Mouse (Mus musculus): ENCODE measurements around the gene Mios. TPM values are rescaled to one million over a fixed set of nuclear protein-coding genes. Genes with fewer than 3 reads are reported as not detected.
A peak's percentile ranks its signal among the peaks of the same experiment; 100 is the strongest.

Mios gene
- total and polyA plus RNA-seq, 2 experiments, result 1.8 to 10.0 TPM

DNA sequence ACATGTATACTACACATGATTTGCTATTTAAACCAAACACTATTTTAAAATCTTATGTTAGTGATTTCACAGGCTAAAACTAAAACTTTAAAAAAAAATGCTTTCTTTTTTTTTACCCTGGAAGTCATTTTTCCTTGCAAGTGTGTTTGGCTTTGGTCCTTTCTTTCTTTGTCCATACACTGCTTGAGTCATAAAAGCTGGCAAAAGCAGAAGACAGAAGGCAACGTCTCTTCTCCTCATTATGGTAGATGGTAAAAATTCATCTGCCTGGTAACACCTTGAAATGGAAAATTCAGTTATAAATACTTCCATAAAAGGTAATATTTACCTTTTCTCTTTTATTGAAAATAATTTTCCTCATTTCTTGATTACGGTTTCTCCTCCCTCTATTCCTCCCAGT is 32.9 kb upstream of the Mios start:
- no peak for TF ChIP-seq POLR2A (IDR thresholded peaks at IDR 0.05; ENCODE audit: extremely low read depth, insufficient read depth, low read length)
- no peak for TF ChIP-seq CTCF (IDR thresholded peaks at IDR 0.05; ENCODE audit: low read depth, low read length)
- Histone ChIP-seq H3K27ac (replicated peaks; ENCODE audit: insufficient read depth, low read depth, low read length) (no peak overlapping the region), H3K4me1 (ENCODE audit: control insufficient read depth, insufficient read depth, low read length) (no peaks in the 10 kb centered on the region), H3K4me3 (ENCODE audit: insufficient read depth, low read depth, low read length) (no peak overlapping the region), H3K36me3 (ENCODE audit: control insufficient read depth, insufficient read depth, low read length) (no peaks in the 10 kb centered on the region), H3K79me2 (ENCODE audit: control insufficient read depth, insufficient read depth, low read length) (no peaks in the 10 kb centered on the region), H3K27me3 (ENCODE audit: control insufficient read depth, insufficient read depth, low read length) (no peaks in the 10 kb centered on the region), H3K9ac (ENCODE audit: low read depth, low read length) (no peak overlapping the region)
- whole genome bisulfite sequencing, result 93% methylated on average over 2 of the region's 2 CpGs
- no peak for DNase-seq (ENCODE audit: extremely low read depth, low read depth, low spot score)

DNA sequence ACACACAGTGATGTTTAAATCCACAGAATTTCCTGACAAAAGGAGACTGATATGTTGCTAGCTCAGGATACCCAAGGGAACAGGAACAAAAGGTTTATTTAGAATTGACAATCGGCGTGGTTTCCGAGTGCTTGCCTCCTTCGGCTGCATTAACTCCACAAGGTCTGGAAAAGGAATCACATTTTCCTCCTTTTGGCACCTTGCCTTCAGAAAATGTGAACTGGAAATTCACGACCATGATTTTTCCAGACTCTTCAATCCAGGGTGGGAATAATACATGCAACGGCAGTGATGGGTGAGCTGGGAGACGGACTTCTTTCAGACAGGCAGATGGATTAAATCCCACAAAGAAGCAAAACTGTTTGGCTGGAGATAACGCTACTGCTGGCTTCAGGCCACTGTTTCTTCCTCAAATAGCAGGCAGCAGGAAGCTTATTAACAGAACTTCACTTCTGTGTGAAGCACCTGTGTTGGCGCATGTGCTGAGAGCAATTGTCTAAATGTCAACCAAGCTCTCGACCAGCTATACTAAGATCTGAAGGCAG is 30.6 kb upstream of the Mios start:
- no peak overlapping the region for H3K27ac ChIP-seq (replicated peaks; ENCODE audit: insufficient read depth, low read depth, low read length)
- H3K4me3 ChIP-seq (ENCODE audit: insufficient read depth, low read depth, low read length), result no peak overlapping the region
- H3K79me2 ChIP-seq (ENCODE audit: control insufficient read depth, insufficient read depth, low read length), result no peaks in the 10 kb centered on the region
- WGBS, result 52% methylated on average over 10 of the region's 10 CpGs
- H3K36me3 ChIP-seq (ENCODE audit: control insufficient read depth, insufficient read depth, low read length), result no peaks in the 10 kb centered on the region
- no peak for DNase-seq (ENCODE audit: extremely low read depth, low read depth, low spot score)
- H3K9ac ChIP-seq (ENCODE audit: low read depth, low read length), result no peak overlapping the region
- no peaks in the 10 kb centered on the region for H3K4me1 ChIP-seq (ENCODE audit: control insufficient read depth, insufficient read depth, low read length)
- no peaks in the 10 kb centered on the region for H3K27me3 ChIP-seq (ENCODE audit: control insufficient read depth, insufficient read depth, low read length)
- no peak for TF ChIP-seq CTCF (IDR thresholded peaks at IDR 0.05; ENCODE audit: low read depth, low read length)
- TF ChIP-seq POLR2A (IDR thresholded peaks at IDR 0.05; ENCODE audit: extremely low read depth, insufficient read depth, low read length), result no peak

DNA sequence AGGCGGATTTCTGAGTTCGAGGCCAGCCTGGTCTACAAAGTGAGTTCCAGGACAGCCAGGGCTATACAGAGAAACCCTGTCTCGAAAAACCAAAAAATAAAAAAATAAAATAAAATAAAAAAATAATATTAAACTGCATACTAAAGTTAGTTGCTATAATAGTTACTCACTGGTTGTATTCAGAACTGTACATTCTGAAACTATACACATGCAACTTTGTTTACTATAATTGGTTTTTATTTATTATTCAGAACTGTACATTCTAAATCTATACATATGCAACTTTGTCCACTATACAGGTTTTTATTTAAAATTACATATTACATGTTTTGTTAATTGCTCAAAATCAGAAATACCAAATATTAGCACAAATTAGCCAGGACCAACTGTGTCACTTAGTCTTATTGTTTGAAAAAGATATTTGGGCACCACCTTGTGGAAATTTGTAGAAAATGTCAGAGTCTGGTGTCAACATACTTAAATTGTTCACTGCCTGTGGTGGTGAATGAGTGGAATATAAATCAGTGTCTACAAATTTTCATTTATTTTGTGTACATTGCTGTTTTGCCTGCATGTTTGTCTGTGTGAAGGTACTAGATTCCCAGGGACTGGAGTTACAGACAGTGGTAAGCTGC is 20.3 kb upstream of the Mios start:
- Histone ChIP-seq H3K9ac (ENCODE audit: low read depth, low read length) (no peak overlapping the region), H3K27ac (replicated peaks; ENCODE audit: insufficient read depth, low read depth, low read length) (no peak overlapping the region), H3K4me1 (ENCODE audit: control insufficient read depth, insufficient read depth, low read length) (no peaks in the 10 kb centered on the region), H3K4me3 (ENCODE audit: insufficient read depth, low read depth, low read length) (no peak overlapping the region), H3K36me3 (ENCODE audit: control insufficient read depth, insufficient read depth, low read length) (no peaks in the 10 kb centered on the region), H3K27me3 (ENCODE audit: control insufficient read depth, insufficient read depth, low read length) (no peaks in the 10 kb centered on the region), H3K79me2 (ENCODE audit: control insufficient read depth, insufficient read depth, low read length) (no peaks in the 10 kb centered on the region)
- 90% methylated on average over 3 of the region's 3 CpGs for WGBS
- DNase-seq (ENCODE audit: extremely low read depth, low read depth, low spot score), result peak; percentile 6
- TF ChIP-seq POLR2A (IDR thresholded peaks at IDR 0.05; ENCODE audit: extremely low read depth, insufficient read depth, low read length) (no peak), CTCF (IDR thresholded peaks at IDR 0.05; ENCODE audit: low read depth, low read length) (peak; percentile 26; the same call in 1 of the 2 replicates)

DNA sequence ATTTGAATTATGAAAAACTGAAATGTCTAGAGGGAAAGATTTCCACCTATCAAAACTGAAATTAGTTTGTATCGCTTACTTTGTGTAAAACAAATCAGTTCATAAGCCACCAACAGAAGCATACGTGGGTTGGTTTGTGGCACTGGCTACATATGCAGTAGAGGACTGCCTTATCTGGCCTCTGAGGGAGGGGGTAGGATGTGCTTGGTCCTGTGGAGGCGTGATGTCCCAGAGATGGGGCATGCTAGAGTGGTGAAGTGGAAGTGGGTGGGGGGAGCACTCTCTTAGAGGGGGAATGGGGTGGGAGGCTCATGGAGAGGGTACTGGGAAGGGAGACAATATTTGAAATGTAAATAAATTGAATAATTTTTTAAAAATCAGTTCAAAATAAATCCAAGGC is 19.1 kb upstream of the Mios start:
- WGBS, result 73% methylated on average over 3 of the region's 3 CpGs
- H3K79me2 ChIP-seq (ENCODE audit: control insufficient read depth, insufficient read depth, low read length), result no peaks in the 10 kb centered on the region
- no peaks in the 10 kb centered on the region for H3K4me1 ChIP-seq (ENCODE audit: control insufficient read depth, insufficient read depth, low read length)
- H3K4me3 ChIP-seq (ENCODE audit: insufficient read depth, low read depth, low read length), result no peak overlapping the region
- H3K36me3 ChIP-seq (ENCODE audit: control insufficient read depth, insufficient read depth, low read length), result no peaks in the 10 kb centered on the region
- H3K27ac ChIP-seq (replicated peaks; ENCODE audit: insufficient read depth, low read depth, low read length), result no peak overlapping the region
- no peak for DNase-seq (ENCODE audit: extremely low read depth, low read depth, low spot score)
- no peak overlapping the region for H3K9ac ChIP-seq (ENCODE audit: low read depth, low read length)
- TF ChIP-seq POLR2A (IDR thresholded peaks at IDR 0.05; ENCODE audit: extremely low read depth, insufficient read depth, low read length) (no peak), CTCF (IDR thresholded peaks at IDR 0.05; ENCODE audit: low read depth, low read length) (no peak)
- H3K27me3 ChIP-seq (ENCODE audit: control insufficient read depth, insufficient read depth, low read length), result no peaks in the 10 kb centered on the region

DNA sequence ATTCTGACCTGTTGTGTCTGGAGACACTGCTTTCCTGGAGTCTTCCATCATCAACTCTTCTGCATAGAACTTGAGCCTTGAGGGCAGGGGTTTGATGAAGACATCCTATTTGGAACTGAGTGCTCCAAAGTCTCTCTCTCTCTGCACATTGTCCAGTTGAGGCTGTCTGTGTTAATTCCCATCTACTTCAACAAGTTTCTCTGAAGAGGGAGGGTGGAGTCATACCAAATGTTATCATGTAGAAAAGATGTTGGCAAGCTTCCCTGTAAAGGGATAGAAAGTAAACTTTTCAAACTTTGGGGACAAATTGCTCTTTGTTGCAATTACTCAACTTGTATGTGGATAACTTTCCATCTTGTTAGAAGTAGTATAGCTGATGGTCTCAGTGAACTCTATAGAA is 16.5 kb upstream of the Mios start, which contains the start of gene Col28a1:
TSS of gene Col28a1 (minus strand) at position 101 of the 400 bp plus-strand sequence.
- Histone ChIP-seq H3K4me3 (ENCODE audit: insufficient read depth, low read depth, low read length) (no peak within 1 kb of the TSS), H3K36me3 (ENCODE audit: control insufficient read depth, insufficient read depth, low read length) (no peaks in the 10 kb centered on the region), H3K9ac (ENCODE audit: low read depth, low read length) (no peak within 1 kb of the TSS), H3K79me2 (ENCODE audit: control insufficient read depth, insufficient read depth, low read length) (no peaks in the 10 kb centered on the region), H3K27me3 (ENCODE audit: control insufficient read depth, insufficient read depth, low read length) (no peaks in the 10 kb centered on the region), H3K4me1 (ENCODE audit: control insufficient read depth, insufficient read depth, low read length) (no peaks in the 10 kb centered on the region), H3K27ac (replicated peaks; ENCODE audit: insufficient read depth, low read depth, low read length) (no peak within 1 kb of the TSS)
- TF ChIP-seq CTCF (IDR thresholded peaks at IDR 0.05; ENCODE audit: low read depth, low read length) (no peak), POLR2A (IDR thresholded peaks at IDR 0.05; ENCODE audit: extremely low read depth, insufficient read depth, low read length) (no peak)
- no peak for DNase-seq (ENCODE audit: extremely low read depth, low read depth, low spot score)

DNA sequence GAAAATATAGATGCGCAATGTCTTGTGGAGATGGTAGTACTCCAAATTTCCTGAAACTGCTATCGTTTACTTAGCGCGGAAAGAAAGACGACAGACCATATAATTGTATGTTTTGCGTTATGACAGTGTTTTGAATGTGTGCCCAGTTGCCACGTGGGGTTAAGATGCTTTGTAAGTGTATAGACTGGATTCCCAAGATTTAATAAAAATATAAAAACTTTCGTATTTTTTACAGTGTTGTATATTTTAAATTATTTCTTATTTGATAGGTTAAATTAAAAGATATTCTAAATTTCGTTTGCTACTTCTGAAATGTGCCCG is 804 bp downstream of the Mios start:
- no peak overlapping the region for H3K27ac ChIP-seq (replicated peaks; ENCODE audit: insufficient read depth, low read depth, low read length)
- TF ChIP-seq POLR2A (IDR thresholded peaks at IDR 0.05; ENCODE audit: extremely low read depth, insufficient read depth, low read length) (no peak), CTCF (IDR thresholded peaks at IDR 0.05; ENCODE audit: low read depth, low read length) (no peak)
- H3K27me3 ChIP-seq (ENCODE audit: control insufficient read depth, insufficient read depth, low read length), result no peaks in the 10 kb centered on the region
- H3K4me1 ChIP-seq (ENCODE audit: control insufficient read depth, insufficient read depth, low read length), result peaks cover 3% of the 10 kb centered on the region; the same call in 1 of the 2 replicates
- 11% methylated on average over 10 of the region's 10 CpGs for WGBS
- peaks cover 1% of the 10 kb centered on the region; the same call in 1 of the 2 replicates for H3K36me3 ChIP-seq (ENCODE audit: control insufficient read depth, insufficient read depth, low read length)
- peak overlapping the region; percentile 91 for H3K4me3 ChIP-seq (ENCODE audit: insufficient read depth, low read depth, low read length)
- H3K79me2 ChIP-seq (ENCODE audit: control insufficient read depth, insufficient read depth, low read length), result peaks cover 4% of the 10 kb centered on the region; the same call in 1 of the 2 replicates
- H3K9ac ChIP-seq (ENCODE audit: low read depth, low read length), result peak overlapping the region; percentile 96
- DNase-seq (ENCODE audit: extremely low read depth, low read depth, low spot score), result no peak

Data from liver, adult 2 months (tissue).